Mouse (Mus musculus) cerebellum, adult 2 months (tissue): Measurements from ENCODE around the gene Mapkapk5.

Source experiments
- CTCF ChIP-seq: fragments of 200-500 bp; IDR thresholded peaks from 2 replicates; pipeline ENCODE4 v1.5.1; 2011; ENCODE audit warnings: low read depth, mild to moderate bottlenecking, control low read depth, low read length, moderate library complexity, borderline replicate concordance; ENCODE audit not compliant: insufficient read depth
- POLR2A ChIP-seq: fragments of 200-500 bp; IDR thresholded peaks from 2 replicates; pipeline ENCODE4 v1.6.1; 2011; ENCODE audit warnings: low read length, control low read depth, borderline replicate concordance; ENCODE audit not compliant: insufficient read depth

DNA sequence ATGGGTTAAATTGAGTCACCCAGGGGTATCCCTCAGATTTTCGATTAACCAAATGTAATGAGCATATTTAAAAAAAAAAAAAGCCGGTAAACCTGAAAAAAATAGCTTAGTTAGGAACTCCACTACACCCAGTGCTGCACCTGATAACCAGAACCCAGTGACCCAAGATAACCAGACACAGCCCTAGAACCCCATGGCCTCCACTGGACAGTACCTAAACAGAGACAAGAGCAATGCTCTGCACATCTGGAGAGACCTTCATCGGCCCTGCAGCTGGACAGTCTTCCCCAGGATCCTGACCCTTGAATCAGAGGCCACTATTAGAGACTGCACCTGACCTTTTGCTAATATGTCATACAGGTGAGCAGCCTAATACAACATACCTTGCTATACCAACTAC, 1.4 kb upstream of the Mapkapk5 start:
- no peak for TF ChIP-seq CTCF
- TF ChIP-seq POLR2A: no peak
